Mouse (Mus musculus) forelimb bud, embryonic 11.5 days (tissue): ENCODE results near the gene Crybg1.
A peak's percentile ranks its signal among the peaks of the same experiment; 100 is the strongest.
"Not testable (repeated sequence)": the region's sequence is repeated elsewhere in the genome, so short reads cannot be mapped to it uniquely, and the experiment has no call there.

Experiments
- DNase-seq: peaks from one replicate; pipeline ENCODE4 v3.0.0-alpha.2; 2012; ENCODE audit warnings: low read depth, low spot score

The Crybg1 gene

GRCm38 (mm10) chr10:43964943-43965342, 183.7 kb downstream of the Crybg1 start:
- no peak for DNase-seq

GRCm38 (mm10) chr10:43953942-43954341, 194.7 kb downstream of the Crybg1 start:
- DNase-seq: peak; percentile 85

- DNase-seq: no peak
Observed at GRCm38 (mm10) chr10:43945435-43945834, 203.2 kb downstream of the Crybg1 start.

DNA sequence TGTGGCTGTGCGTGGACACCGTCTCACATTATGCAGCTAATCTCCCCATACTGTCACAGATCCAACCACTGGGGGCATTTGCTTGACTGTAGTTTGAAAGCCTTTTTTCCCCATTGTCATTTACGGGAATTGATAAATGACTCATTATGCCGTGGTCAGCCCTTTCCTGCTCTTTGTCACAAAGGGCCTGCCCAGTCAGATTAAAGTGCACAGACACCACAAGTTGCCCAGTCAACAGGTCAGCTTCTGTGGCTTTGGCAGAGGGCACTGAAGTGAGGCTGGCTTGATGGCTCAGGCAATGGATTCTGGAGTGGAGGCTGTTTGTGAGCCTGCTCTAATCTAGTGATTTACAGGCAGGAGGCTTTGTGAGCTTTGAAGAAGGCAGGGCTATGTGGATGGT, 204.9 kb downstream of the Crybg1 start:
- no peak for DNase-seq

DNA sequence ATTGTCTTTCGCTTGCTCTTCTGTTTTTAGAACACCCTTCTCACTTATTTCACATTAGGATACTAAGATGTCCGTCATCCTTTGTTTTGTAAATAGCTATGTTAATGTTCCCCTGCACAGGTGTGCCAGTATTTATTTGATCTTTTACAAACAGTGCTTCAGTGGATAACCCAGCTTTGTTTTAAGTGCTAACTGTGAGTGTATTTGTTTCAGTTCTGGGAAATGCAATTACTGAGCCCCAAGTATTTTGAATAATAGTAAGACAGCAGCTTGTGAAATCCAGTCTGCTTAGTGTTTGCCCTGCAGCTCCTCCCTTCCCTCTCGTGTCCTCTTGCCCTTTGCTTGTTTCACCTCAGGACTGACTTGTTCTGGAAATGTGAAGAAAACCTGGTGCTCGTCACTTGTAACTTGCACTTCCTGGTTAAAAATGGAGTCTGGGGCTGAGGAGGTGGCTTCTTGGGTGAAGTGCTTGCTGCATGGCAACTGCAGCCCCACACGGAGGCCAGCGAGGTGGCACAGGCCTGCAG, 209.5 kb downstream of the Crybg1 start:
- DNase-seq: no peak

DNA sequence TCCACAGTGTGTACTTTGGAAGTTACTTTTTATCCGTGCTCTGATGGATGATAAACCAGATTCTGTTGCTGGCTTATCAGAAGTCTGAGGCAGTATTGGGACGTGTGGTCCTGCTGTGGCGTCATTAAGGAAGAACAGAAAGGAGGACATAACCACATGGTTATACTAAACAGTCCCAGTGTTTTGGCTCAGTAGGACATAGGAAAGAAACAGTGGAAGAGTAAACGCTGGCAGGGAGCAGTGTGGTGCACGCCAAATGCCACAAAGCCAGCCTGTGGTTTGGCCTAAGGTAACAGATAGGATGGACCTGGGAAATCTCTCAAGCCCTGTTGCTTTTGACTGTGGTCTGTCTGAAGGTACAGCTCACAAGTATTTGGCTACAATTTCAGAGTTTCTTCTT, 220.1 kb downstream of the Crybg1 start:
- no peak for DNase-seq

DNA sequence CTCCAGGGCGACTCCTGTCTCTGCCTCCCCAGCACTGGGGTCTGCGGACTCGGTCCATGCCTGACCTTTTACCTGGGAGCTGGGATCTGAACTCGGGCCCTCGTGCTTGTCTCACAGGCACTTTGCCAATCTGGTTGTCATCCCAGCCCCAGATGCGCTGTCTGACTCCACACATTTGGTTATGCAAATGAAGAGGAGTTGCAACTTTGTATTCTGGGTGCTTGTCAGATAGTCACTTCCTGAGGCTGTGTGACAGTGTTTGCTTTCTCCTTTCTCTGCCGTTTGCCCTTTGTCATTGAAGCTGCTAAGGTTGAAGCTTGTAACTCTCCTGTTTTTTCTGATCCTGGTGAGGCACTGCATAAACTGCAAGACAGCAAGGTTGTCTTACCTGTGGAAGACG, 220.9 kb downstream of the Crybg1 start:
- DNase-seq: no peak

DNA sequence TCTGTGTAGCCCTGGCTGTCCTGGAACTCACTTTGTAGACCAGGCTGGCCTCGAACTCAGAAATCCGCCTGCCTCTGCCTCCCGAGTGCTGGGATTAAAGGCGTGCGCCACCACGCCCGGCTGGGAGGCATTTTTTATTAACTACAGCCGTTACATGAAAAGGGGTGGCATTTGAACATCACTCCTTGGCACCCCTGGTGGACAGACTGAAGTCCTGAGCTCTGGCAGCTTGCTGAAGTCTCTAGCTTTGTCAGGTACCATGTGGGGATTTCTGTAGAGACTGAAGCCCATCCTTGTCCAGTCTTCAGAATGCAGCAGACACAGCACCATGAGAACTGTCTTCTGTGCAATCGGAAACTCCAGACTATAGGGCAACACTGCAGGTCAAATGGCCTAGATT, 222.9 kb downstream of the Crybg1 start:
- not testable (repeated sequence) for DNase-seq

GRCm38 (mm10) chr10:43923096-43923495, 225.6 kb downstream of the Crybg1 start:
- DNase-seq: no peak

- peak; percentile 81 for DNase-seq
Observed at GRCm38 (mm10) chr10:43918696-43919608, 229.7 kb downstream of the Crybg1 start.

- DNase-seq: no peak
Observed at GRCm38 (mm10) chr10:43916737-43917136, 231.9 kb downstream of the Crybg1 start.

DNA sequence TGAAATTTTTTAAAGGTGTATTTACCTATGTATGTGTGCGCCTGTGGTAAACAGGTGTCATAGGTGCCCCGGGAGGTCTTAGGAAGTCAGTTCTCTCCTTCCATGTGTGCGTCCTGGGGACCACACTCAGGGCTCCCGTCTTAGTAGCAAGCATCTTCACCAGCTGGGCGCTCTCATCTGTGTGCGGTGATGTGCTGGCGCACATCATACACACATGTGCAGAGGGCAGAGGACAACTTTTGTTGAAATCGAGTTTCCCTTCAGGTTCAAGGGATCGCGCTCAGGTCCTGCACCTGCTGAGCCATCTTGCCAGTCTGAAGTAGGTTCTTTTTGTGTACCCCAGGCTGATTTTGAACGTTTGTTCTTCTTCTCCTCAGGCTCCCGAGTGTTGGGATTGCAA, 232.5 kb downstream of the Crybg1 start:
- DNase-seq: no peak

- DNase-seq: no peak
Observed at GRCm38 (mm10) chr10:43912236-43912635, 236.4 kb downstream of the Crybg1 start.

DNA sequence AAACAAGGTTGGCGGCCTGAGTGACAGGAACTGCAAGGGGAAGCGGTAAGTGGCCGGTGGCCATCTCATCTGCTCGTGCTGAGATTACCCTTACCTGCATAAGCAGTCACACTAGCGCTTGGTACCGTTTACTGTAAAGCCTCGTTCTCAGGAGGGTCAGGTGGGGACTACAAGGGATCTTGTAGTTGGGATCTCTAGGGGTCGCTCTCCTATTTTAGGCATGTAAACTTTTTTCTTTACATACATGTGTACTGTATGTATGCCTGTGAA, 237.8 kb downstream of the Crybg1 start:
- no peak for DNase-seq

DNA sequence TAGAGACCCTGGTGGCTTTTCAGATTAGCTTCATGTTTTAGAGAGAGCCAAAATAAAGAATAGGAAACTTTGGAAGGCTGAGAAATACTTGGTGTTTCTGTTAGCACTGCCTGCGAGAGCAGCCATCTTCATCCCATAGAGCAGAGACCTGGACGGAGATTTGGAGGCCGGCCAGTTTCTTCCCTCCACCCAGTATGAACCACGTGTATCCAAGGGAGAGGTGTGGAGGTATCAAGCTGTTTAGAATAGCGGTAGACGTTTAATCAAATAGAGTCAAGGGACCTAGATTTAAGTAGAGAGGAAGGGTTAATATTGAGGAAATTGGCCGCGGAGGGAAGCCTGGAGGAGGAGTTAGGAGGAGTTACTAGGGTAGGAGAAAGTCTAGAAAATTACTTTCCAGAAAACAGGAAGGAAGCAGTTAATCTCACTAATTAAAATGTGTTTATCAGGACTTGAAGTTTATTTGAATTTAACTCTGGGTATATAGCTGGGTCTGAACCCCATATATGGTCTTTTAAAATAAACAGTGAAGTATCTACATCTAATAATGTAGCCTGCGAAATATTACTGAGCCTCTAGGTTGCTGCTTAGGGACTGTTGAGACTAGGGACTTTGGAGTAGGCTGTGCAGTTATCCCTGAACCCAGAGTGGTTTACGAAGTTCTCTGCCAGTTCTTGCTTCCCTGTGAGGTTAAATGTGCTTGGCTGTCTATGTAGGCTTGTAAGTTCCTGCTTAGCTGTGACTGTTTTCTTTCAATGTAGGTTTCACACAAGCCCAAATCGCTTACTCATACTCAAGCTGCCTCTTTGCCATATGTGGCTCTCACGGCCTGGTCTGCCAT, 238.4 kb downstream of the Crybg1 start:
- DNase-seq: no peak

- no peak for DNase-seq
Observed at GRCm38 (mm10) chr10:43904569-43904968, 244.1 kb downstream of the Crybg1 start.

- DNase-seq: peak; percentile 95
Observed at GRCm38 (mm10) chr10:43901578-43902194, 247.0 kb downstream of the Crybg1 start, which contains the start of the genes Qrsl1 and Rtn4ip1. Gene Qrsl1, minus strand, starts transcription at chr10:43901745. Gene Rtn4ip1, plus strand, starts transcription at chr10:43901807.

- DNase-seq: no peak
Observed at GRCm38 (mm10) chr10:43900883-43901570, 247.6 kb downstream of the Crybg1 start.
